Mouse (Mus musculus): Measurements from ENCODE around the gene S100a13. TPM values are rescaled to one million over a fixed set of nuclear protein-coding genes. Genes with fewer than 3 reads are reported as not detected.
A peak's percentile ranks its signal among the peaks of the same experiment; 100 is the strongest.

The S100a13 gene
- polyA plus RNA-seq, 1 experiment from 2014 or later, result 84.4 TPM

DNA sequence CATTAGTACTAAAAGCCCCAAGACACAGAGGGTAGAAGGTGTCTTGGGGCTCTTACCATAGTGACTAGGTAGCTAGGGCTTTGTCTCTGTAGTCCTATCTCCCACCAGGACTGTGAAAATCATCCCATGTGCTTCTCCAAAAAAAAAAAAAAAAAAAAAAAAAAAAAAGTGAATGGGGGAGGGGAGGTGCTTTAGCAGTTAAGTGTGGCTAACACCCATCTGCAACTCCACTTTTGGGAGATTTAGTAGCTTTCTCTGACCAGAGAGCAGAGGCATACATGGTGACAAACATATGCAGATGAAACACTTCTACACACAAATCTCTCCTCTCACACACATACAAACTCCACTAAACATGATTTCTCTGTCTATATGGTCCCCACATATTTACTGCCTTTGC, 16.6 kb upstream of the S100a13 start:
- Histone ChIP-seq H3K4me2 (ENCODE audit: low read depth, low read length) (no peak overlapping the region), H3K4me3 (ENCODE audit: low read length) (no peak overlapping the region), H3K4me1 (ENCODE audit: control insufficient read depth, insufficient read depth, low read length) (no peaks in the 10 kb centered on the region), H3K9me3 (replicated peaks; ENCODE audit: control insufficient read depth, low read length) (no peaks in the 10 kb centered on the region), H3K9ac (ENCODE audit: low read length) (no peak overlapping the region), H3K27me3 (ENCODE audit: control insufficient read depth, insufficient read depth, low read length) (no peaks in the 10 kb centered on the region), H3K27ac (ENCODE audit: low read length) (no peak overlapping the region), H3K36me3 (ENCODE audit: control insufficient read depth, insufficient read depth) (peaks cover 41% of the 10 kb centered on the region)
- ATAC-seq (replicated peaks; ENCODE audit: extremely low read depth, insufficient read depth, low FRiP score), result no peak

DNA sequence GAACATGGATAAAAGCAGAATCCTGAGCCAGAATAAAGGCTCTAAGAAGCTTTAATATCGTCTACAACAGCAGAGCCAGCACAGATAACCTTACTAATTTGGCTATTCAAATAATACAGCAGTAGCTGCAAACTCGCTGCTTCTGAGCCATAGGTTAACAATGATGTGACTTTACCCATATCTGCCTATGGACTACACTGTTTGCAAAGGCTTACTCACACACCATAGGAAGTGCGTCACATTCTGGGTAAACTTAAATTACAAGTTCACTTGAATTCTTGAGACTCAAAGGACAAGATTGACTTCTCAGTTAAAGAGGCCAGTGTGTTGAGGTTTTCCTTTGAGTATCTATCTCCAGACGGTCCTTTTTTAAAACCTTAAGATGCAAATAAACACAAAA, 10.8 kb upstream of the S100a13 start:
- ATAC-seq (replicated peaks; ENCODE audit: extremely low read depth, insufficient read depth, low FRiP score), result no peak
- WGBS, result 82% methylated on average over 4 of the region's 4 CpGs

DNA sequence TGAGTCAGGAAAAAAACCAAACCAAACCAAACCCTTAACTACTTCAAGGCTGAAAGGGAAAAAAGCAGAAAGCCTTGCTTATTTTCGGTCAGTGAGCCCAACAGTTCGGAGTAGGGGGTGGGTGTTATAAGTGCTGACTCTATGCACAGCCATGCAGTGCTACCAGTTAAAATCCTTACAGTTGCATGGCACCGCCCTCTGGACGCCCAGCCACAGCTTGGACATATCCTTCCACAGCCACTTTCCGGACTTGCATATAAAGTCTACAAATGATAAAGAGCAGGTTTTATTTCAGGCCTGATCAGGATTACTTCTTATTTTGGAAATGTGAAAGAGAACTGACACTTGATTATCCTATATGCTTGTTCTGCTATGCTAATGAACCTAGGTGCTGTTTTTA, 9.0 kb upstream of the S100a13 start:
- H3K36me3 ChIP-seq (ENCODE audit: control insufficient read depth, insufficient read depth), result peaks cover 36% of the 10 kb centered on the region
- ATAC-seq (replicated peaks; ENCODE audit: extremely low read depth, insufficient read depth, low FRiP score), result no peak
- H3K4me3 ChIP-seq (ENCODE audit: low read length), result no peak overlapping the region
- 87% methylated on average over 5 of the region's 5 CpGs for WGBS
- no peak overlapping the region for H3K9ac ChIP-seq (ENCODE audit: low read length)
- no peaks in the 10 kb centered on the region for H3K9me3 ChIP-seq (replicated peaks; ENCODE audit: control insufficient read depth, low read length)
- no peak overlapping the region for H3K27ac ChIP-seq (ENCODE audit: low read length)
- peaks cover 14% of the 10 kb centered on the region for H3K4me1 ChIP-seq (ENCODE audit: control insufficient read depth, insufficient read depth, low read length)
- H3K4me2 ChIP-seq (ENCODE audit: low read depth, low read length), result no peak overlapping the region
- H3K27me3 ChIP-seq (ENCODE audit: control insufficient read depth, insufficient read depth, low read length), result no peaks in the 10 kb centered on the region

More for the DNA sequence above, 10.8 kb upstream of the S100a13 start:
- Histone ChIP-seq H3K9ac (ENCODE audit: low read length) (no peak overlapping the region), H3K27ac (ENCODE audit: low read length) (no peak overlapping the region), H3K4me1 (ENCODE audit: control insufficient read depth, insufficient read depth, low read length) (peaks cover 10% of the 10 kb centered on the region), H3K36me3 (ENCODE audit: control insufficient read depth, insufficient read depth) (peaks cover 42% of the 10 kb centered on the region), H3K4me3 (ENCODE audit: low read length) (no peak overlapping the region), H3K9me3 (replicated peaks; ENCODE audit: control insufficient read depth, low read length) (no peaks in the 10 kb centered on the region), H3K4me2 (ENCODE audit: low read depth, low read length) (no peak overlapping the region), H3K27me3 (ENCODE audit: control insufficient read depth, insufficient read depth, low read length) (no peaks in the 10 kb centered on the region)

DNA sequence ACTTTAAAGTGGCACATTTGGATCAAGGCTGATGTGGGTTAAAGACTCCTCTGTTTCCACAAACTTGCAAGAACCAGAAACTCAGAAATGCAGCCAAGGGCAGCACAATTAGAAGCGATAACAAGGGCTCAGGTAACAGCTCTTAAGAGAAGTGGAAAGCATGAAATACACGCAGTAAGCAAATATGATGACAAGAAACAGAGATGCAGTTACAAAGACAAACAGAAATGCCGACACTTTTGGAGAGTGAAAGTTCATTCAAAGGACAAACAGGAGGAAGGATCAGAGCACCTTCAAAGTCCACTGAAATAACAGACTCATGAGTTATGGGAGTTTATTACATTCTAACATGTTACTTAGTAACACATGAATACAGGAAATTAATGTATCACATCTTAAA, 7.9 kb upstream of the S100a13 start:
- WGBS, result 62% methylated on average over 3 of the region's 3 CpGs

DNA sequence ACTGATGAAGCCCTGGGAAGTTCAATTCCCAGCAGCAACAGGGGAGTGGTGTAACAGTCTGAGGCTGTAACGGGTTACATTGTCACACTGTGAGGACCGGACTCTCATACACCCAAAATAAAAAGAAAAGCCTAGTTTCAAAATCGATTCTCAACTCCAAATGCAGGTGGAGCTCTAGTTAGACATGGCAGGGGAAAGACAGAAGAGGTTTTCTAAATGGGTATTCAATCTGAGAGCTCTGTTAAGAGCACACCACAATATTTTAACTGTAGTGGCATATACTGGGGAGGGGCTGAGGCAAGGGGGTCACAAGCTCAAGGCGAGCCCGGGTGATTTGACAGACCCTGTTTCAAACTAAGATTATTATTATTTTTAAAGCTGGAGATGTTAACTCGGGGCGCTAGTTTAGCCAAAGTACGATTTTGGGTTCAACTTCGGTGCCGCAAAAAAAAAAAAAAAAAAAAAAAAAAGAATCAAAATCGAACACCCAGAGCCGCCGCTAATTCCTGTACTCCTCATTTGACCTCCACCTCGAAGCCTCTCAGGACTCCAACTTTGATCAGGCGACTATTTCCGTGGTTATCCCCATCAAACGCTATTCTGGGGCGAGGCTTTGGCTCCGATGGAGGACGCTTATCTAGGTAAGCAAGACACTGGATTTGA, 5.8 kb upstream of the S100a13 start:
- Histone ChIP-seq H3K4me3 (ENCODE audit: low read length) (peak overlapping the region; percentile 83), H3K27me3 (ENCODE audit: control insufficient read depth, insufficient read depth, low read length) (no peaks in the 10 kb centered on the region), H3K9ac (ENCODE audit: low read length) (peak overlapping the region; percentile 96), H3K27ac (ENCODE audit: low read length) (peak overlapping the region; percentile 95), H3K36me3 (ENCODE audit: control insufficient read depth, insufficient read depth) (peaks cover 22% of the 10 kb centered on the region), H3K4me2 (ENCODE audit: low read depth, low read length) (peak overlapping the region; percentile 78), H3K9me3 (replicated peaks; ENCODE audit: control insufficient read depth, low read length) (no peaks in the 10 kb centered on the region), H3K4me1 (ENCODE audit: control insufficient read depth, insufficient read depth, low read length) (peaks cover 19% of the 10 kb centered on the region)
- ATAC-seq (replicated peaks; ENCODE audit: extremely low read depth, insufficient read depth, low FRiP score), result no peak
- 2% methylated on average over 20 of the region's 20 CpGs for WGBS

More for the DNA sequence above, 7.9 kb upstream of the S100a13 start:
- no peak for ATAC-seq (replicated peaks; ENCODE audit: extremely low read depth, insufficient read depth, low FRiP score)
- Histone ChIP-seq H3K4me2 (ENCODE audit: low read depth, low read length) (no peak overlapping the region), H3K27ac (ENCODE audit: low read length) (no peak overlapping the region), H3K9me3 (replicated peaks; ENCODE audit: control insufficient read depth, low read length) (no peaks in the 10 kb centered on the region), H3K27me3 (ENCODE audit: control insufficient read depth, insufficient read depth, low read length) (no peaks in the 10 kb centered on the region), H3K9ac (ENCODE audit: low read length) (no peak overlapping the region), H3K4me3 (ENCODE audit: low read length) (no peak overlapping the region), H3K36me3 (ENCODE audit: control insufficient read depth, insufficient read depth) (peaks cover 35% of the 10 kb centered on the region), H3K4me1 (ENCODE audit: control insufficient read depth, insufficient read depth, low read length) (peaks cover 14% of the 10 kb centered on the region)

DNA sequence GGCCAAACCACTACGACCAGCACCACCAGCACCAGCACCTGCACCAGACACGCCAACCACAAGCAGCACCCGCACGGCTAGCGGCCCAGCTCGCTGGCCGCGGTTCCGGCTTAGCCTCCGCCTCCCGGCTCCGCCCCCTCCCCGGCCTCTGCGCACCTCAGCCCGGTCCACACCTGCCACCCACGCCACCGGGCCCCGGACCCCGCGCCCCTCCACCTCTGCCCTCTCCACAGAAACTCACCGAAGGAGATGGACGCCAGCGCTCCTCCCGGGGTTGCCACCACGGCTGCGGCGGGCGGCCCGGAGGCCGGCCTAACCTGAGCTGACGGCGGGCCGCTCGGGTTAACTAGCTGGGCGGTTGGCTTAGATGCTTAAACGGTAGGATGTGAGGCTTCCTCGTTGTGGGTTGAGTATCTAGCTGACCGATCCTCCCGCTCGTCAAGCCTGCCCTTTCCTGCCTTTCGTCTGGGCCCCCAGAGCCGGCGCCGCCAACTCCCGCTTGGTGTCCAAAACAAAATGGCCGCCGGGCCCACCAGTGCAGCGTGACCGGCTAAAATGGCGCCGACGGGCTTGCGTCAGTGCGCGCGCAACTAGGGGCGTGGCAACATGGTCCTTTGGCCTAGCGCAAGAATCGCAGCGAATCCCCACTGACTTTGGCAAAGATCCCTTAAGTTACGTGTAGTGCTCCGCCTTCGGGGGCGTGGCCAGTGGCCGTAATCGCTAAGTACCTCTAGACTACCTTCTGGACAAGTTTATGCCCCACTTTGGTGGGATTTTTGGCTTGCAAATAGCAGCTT, 5.1 kb upstream of the S100a13 start, which contains the start of gene Chtop:
Gene Chtop, minus strand, starts transcription at position 549 of the 797 bp plus-strand sequence.
- no peaks in the 10 kb centered on the region for H3K9me3 ChIP-seq (replicated peaks; ENCODE audit: control insufficient read depth, low read length)
- H3K36me3 ChIP-seq (ENCODE audit: control insufficient read depth, insufficient read depth), result peaks cover 21% of the 10 kb centered on the region
- H3K4me1 ChIP-seq (ENCODE audit: control insufficient read depth, insufficient read depth, low read length), result peaks cover 22% of the 10 kb centered on the region
- peak within 1 kb of the TSS; percentile 95 for H3K27ac ChIP-seq (ENCODE audit: low read length)
- peak within 1 kb of the TSS; percentile 83 for H3K4me3 ChIP-seq (ENCODE audit: low read length)
- ATAC-seq (replicated peaks; ENCODE audit: extremely low read depth, insufficient read depth, low FRiP score), result peak; percentile 88
- H3K27me3 ChIP-seq (ENCODE audit: control insufficient read depth, insufficient read depth, low read length), result no peaks in the 10 kb centered on the region
- H3K4me2 ChIP-seq (ENCODE audit: low read depth, low read length), result peak within 1 kb of the TSS; percentile 78
- H3K9ac ChIP-seq (ENCODE audit: low read length), result peak within 1 kb of the TSS; percentile 96
- WGBS, result under 1% methylated on average over 66 of the region's 66 CpGs

DNA sequence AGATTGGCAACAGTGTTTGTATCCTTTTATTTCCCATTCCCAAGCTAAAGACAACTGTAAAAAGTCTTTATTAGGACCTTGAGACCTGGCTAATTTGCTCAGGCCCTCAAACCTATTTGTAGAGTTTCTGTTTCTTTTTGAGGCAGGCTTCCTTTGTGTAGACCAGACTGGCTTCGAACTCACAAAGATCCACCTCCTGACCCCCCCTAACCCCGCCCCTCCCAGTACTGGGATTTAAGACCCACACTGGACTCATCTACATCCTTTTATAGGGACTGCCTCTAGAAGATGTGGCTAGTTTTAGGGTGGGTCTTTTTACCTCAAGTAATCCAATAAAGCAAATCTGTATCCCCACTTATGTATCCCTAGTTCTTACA, 4.5 kb upstream of the S100a13 start:
- no peak for ATAC-seq (replicated peaks; ENCODE audit: extremely low read depth, insufficient read depth, low FRiP score)
- Histone ChIP-seq H3K4me2 (ENCODE audit: low read depth, low read length) (peak overlapping the region; percentile 62), H3K9me3 (replicated peaks; ENCODE audit: control insufficient read depth, low read length) (no peaks in the 10 kb centered on the region), H3K27me3 (ENCODE audit: control insufficient read depth, insufficient read depth, low read length) (no peaks in the 10 kb centered on the region), H3K36me3 (ENCODE audit: control insufficient read depth, insufficient read depth) (peaks cover 21% of the 10 kb centered on the region), H3K4me1 (ENCODE audit: control insufficient read depth, insufficient read depth, low read length) (peaks cover 22% of the 10 kb centered on the region), H3K9ac (ENCODE audit: low read length) (no peak overlapping the region), H3K4me3 (ENCODE audit: low read length) (peak overlapping the region; percentile 83), H3K27ac (ENCODE audit: low read length) (peak overlapping the region; percentile 77)
- 28% methylated on average over 2 of the region's 2 CpGs for whole genome bisulfite sequencing

DNA sequence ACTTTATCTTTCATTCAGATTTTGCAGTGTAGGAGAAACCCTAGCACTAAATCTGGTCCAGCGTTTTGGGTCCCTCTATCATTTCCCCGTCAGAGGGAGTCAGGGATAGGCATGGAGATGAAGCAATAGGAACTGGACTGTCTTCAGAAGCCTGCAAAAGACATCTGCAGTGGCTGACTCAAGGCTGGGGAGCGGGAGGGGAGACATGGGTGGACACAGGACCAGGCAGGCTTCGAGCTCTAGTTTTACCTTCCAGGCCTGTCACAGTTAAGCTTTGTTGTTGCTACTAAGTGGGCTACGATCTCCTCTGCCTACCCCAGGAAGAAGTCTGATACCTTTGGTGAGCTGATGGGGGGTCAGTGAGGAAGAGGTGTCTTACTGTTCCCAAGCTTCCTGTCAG, 2.0 kb upstream of the S100a13 start:
- ATAC-seq (replicated peaks; ENCODE audit: extremely low read depth, insufficient read depth, low FRiP score), result no peak
- Histone ChIP-seq H3K27me3 (ENCODE audit: control insufficient read depth, insufficient read depth, low read length) (no peaks in the 10 kb centered on the region), H3K27ac (ENCODE audit: low read length) (no peak overlapping the region), H3K4me3 (ENCODE audit: low read length) (no peak overlapping the region), H3K36me3 (ENCODE audit: control insufficient read depth, insufficient read depth) (peaks cover 6% of the 10 kb centered on the region), H3K9ac (ENCODE audit: low read length) (no peak overlapping the region), H3K9me3 (replicated peaks; ENCODE audit: control insufficient read depth, low read length) (no peaks in the 10 kb centered on the region), H3K4me1 (ENCODE audit: control insufficient read depth, insufficient read depth, low read length) (peaks cover 31% of the 10 kb centered on the region), H3K4me2 (ENCODE audit: low read depth, low read length) (no peak overlapping the region)
- 82% methylated on average over 5 of the region's 5 CpGs for WGBS

DNA sequence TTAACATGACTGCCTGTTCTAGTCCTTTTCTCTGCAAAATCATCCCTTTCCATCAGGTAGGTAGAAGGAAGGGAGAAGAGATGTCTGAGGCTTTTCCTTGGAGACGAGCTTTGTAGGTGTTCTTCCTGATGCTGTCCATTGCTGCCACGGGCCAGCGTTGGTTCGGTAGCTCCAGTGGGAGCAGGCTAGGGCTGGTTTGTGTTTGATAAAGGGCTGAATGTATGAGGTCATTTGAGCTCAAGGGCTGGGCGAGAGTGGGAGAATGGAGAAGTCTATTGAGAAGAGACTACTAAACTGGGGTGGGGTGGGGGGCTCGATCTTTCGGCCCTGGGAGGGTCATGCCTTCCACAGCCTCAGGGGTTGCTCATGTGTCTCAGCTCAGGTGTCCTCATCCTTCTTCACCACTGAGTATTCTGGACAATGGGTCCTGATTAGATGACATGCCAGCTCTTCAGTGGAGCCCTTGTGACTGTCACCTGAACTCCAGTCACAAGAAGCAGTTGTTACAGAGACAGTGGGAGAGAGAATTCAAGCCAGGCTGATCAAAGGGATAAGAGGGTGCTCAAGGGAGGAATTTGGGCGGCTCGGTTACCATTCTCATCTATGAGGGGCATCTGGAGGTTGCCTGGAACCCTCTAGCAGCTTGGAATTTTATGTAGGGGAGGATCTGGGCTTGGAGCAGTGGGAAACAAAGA, 1.1 kb upstream of the S100a13 start:
- Histone ChIP-seq H3K4me3 (ENCODE audit: low read length) (peak overlapping the region; percentile 64), H3K9me3 (replicated peaks; ENCODE audit: control insufficient read depth, low read length) (no peaks in the 10 kb centered on the region), H3K36me3 (ENCODE audit: control insufficient read depth, insufficient read depth) (peaks cover 6% of the 10 kb centered on the region), H3K4me1 (ENCODE audit: control insufficient read depth, insufficient read depth, low read length) (peaks cover 25% of the 10 kb centered on the region), H3K27me3 (ENCODE audit: control insufficient read depth, insufficient read depth, low read length) (no peaks in the 10 kb centered on the region), H3K4me2 (ENCODE audit: low read depth, low read length) (peak overlapping the region; percentile 89), H3K9ac (ENCODE audit: low read length) (peak overlapping the region; percentile 73), H3K27ac (ENCODE audit: low read length) (peak overlapping the region; percentile 37; the same call in 1 of the 2 replicates)
- ATAC-seq (replicated peaks; ENCODE audit: extremely low read depth, insufficient read depth, low FRiP score), result no peak
- 64% methylated on average over 9 of the region's 9 CpGs for WGBS

Data from heart, embryonic 16.5 days (tissue).